Mouse (Mus musculus): ENCODE measurements around the gene 1700023F06Rik.

Gene 1700023F06Rik

GRCm38 (mm10) chr11:103234447-103234846 is 26.1 kb upstream of the 1700023F06Rik start:
- no peak for TF ChIP-seq GATA4 (IDR thresholded peaks at IDR 0.05; ENCODE audit: insufficient replicate concordance, low read length)

- no peak for TF ChIP-seq GATA4 (IDR thresholded peaks at IDR 0.05; ENCODE audit: insufficient replicate concordance, low read length)
Measured at GRCm38 (mm10) chr11:103232966-103233365, 24.6 kb upstream of the 1700023F06Rik start.

DNA sequence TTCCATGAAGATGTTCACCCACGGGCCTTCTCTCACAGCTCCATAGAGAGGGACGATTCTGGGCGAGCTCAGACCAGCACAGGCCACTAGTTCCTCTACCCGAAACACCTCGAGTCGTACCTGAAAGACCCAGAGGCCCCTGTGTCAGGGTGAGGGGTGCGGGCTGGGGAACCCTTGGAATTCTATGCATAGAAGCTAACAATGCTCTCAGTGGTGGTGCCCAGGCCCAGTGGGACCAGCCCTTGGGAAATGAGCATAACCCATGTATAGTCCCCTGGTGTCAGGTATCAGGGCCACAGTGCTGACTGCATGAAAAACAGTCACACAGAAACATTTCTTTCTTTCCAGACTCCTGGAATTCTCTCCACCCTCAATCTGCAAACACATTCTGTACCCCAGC is 23.0 kb upstream of the 1700023F06Rik start:
- TF ChIP-seq GATA4 (IDR thresholded peaks at IDR 0.05; ENCODE audit: insufficient replicate concordance, low read length): no peak

GRCm38 (mm10) chr11:103230626-103231025 is 22.3 kb upstream of the 1700023F06Rik start:
- no peak for TF ChIP-seq GATA4 (IDR thresholded peaks at IDR 0.05; ENCODE audit: insufficient replicate concordance, low read length)

DNA sequence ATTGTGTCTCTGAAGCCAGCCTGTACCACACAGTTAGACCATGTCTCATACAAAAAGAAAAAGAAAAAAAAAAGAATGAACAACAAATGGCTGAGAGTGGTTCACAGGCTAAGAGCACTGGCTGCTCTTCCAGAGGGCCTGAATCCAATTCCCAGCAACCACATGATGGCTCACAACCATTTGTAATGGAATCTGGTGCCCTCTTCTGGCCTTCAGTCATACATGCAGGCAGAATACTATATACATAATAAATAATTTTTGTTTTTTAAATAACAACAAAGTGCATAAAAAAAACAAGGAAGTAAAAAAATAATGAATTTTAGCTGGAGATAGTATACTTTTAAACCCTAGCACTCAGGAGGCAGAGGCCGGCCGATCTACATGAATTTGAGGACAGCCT is 21.2 kb upstream of the 1700023F06Rik start:
- no peak for TF ChIP-seq GATA4 (IDR thresholded peaks at IDR 0.05; ENCODE audit: insufficient replicate concordance, low read length)

- TF ChIP-seq GATA4 (IDR thresholded peaks at IDR 0.05; ENCODE audit: insufficient replicate concordance, low read length): no peak
Measured at GRCm38 (mm10) chr11:103223951-103224456, 15.6 kb upstream of the 1700023F06Rik start.

- no peak for TF ChIP-seq GATA4 (IDR thresholded peaks at IDR 0.05; ENCODE audit: insufficient replicate concordance, low read length)
Measured at GRCm38 (mm10) chr11:103223444-103223843, 15.1 kb upstream of the 1700023F06Rik start.

- TF ChIP-seq GATA4 (IDR thresholded peaks at IDR 0.05; ENCODE audit: insufficient replicate concordance, low read length): no peak
Measured at GRCm38 (mm10) chr11:103221437-103221836, 13.1 kb upstream of the 1700023F06Rik start.

DNA sequence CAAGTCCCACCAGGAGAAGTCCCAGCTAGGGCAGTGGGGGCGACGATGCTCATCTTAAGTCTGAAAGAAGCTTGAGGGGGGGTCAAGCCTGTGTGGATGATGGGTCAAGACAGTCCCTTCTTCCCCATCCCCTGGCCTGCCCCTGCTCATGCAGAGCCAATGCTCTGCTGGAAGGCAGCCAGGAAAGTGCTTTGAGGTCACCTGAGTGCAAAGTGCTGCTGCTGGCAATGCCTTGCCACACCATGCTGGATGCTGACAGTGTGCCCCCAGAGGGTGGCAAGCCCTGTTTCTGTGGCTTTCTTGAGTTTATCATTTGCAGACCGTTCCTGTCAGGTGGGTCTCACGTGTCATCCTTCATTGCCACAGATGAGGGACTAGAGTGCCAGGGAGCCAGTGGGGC is 11.6 kb upstream of the 1700023F06Rik start:
- no peak for TF ChIP-seq GATA4 (IDR thresholded peaks at IDR 0.05; ENCODE audit: insufficient replicate concordance, low read length)

GRCm38 (mm10) chr11:103219259-103219658 is 10.9 kb upstream of the 1700023F06Rik start:
- TF ChIP-seq GATA4 (IDR thresholded peaks at IDR 0.05; ENCODE audit: insufficient replicate concordance, low read length): no peak

GRCm38 (mm10) chr11:103218517-103218901 is 10.2 kb upstream of the 1700023F06Rik start:
- TF ChIP-seq GATA4 (IDR thresholded peaks at IDR 0.05; ENCODE audit: insufficient replicate concordance, low read length): no peak

GRCm38 (mm10) chr11:103217790-103218516 is 9.6 kb upstream of the 1700023F06Rik start, which contains the start of gene Spata32:
Spata32 (minus strand) TSS chr11:103218432.
- no peak for TF ChIP-seq GATA4 (IDR thresholded peaks at IDR 0.05; ENCODE audit: insufficient replicate concordance, low read length)

DNA sequence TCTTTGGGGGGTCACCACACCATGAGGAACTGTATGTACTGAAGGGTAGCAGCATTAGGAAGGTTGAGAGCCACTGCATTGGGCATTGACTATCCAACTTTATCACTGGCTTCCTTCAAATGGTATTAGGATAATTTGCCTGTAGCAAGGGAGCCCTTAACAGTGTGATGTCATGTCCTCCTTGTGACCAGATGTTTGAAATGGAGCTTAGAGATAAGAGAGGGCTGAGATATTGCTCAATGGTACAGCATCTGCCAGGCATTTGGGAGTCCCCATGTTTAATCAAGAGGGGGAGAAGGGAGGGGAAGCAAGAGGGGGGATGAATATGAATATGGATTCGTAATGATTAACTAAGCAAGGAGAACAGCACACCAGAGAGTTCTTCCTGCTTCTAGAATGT is 7.0 kb upstream of the 1700023F06Rik start:
- no peak for TF ChIP-seq GATA4 (IDR thresholded peaks at IDR 0.05; ENCODE audit: insufficient replicate concordance, low read length)

GRCm38 (mm10) chr11:103213712-103214111 is 5.4 kb upstream of the 1700023F06Rik start:
- no peak for TF ChIP-seq GATA4 (IDR thresholded peaks at IDR 0.05; ENCODE audit: insufficient replicate concordance, low read length)

- TF ChIP-seq GATA4 (IDR thresholded peaks at IDR 0.05; ENCODE audit: insufficient replicate concordance, low read length): no peak
Measured at GRCm38 (mm10) chr11:103210291-103210690, 1.9 kb upstream of the 1700023F06Rik start.

GRCm38 (mm10) chr11:103206203-103206602 is 2.2 kb downstream of the 1700023F06Rik start:
- no peak for TF ChIP-seq GATA4 (IDR thresholded peaks at IDR 0.05; ENCODE audit: insufficient replicate concordance, low read length)

- no peak for TF ChIP-seq GATA4 (IDR thresholded peaks at IDR 0.05; ENCODE audit: insufficient replicate concordance, low read length)
Measured at GRCm38 (mm10) chr11:103202376-103202775, 6.0 kb downstream of the 1700023F06Rik start.
